Mouse (Mus musculus) ES-Bruce4 (cell line): Measurements from ENCODE around the gene Nrsn1. TPM values are rescaled to one million over a fixed set of nuclear protein-coding genes. Genes with fewer than 3 reads are reported as not detected.

Experiments used
- H3K27ac ChIP-seq: 2 replicates; pipeline ENCODE4 v1.5.1; 2012; ENCODE audit warnings: low read length, inconsistent platforms; ENCODE audit not compliant: insufficient read depth
- H3K27me3 ChIP-seq: 2 replicates; pipeline ENCODE4 v1.6.1; 2012; ENCODE audit warnings: mild to moderate bottlenecking, low read length, inconsistent platforms; ENCODE audit not compliant: control insufficient read depth, poor library complexity, insufficient read depth, severe bottlenecking
- H3K36me3 ChIP-seq: 2 replicates; pipeline ENCODE4 v1.6.1; 2012; ENCODE audit warnings: inconsistent platforms, mild to moderate bottlenecking, low read length, moderate library complexity; ENCODE audit not compliant: control insufficient read depth, poor library complexity, insufficient read depth, severe bottlenecking
- H3K4me1 ChIP-seq: one replicate; pipeline ENCODE4 v1.8.1; 2011; ENCODE audit warnings: low read length; ENCODE audit not compliant: control insufficient read depth, insufficient read depth
- H3K4me3 ChIP-seq: 2 replicates; pipeline ENCODE4 v1.5.1; 2011; ENCODE audit warnings: low read depth, mild to moderate bottlenecking, low read length
- H3K9ac ChIP-seq: 2 replicates; pipeline ENCODE4 v1.6.1; 2012; ENCODE audit warnings: low read depth, mild to moderate bottlenecking, inconsistent platforms; ENCODE audit not compliant: poor library complexity, severe bottlenecking
- H3K9me3 ChIP-seq: replicated peaks from 2 replicates; pipeline ENCODE4 v1.6.1; 2012; ENCODE audit warnings: mild to moderate bottlenecking, low read length, inconsistent platforms; ENCODE audit not compliant: control insufficient read depth, poor library complexity, insufficient read depth, severe bottlenecking
- CTCF ChIP-seq: IDR thresholded peaks from one replicate; pipeline ENCODE4 v1.8.1; 2011; ENCODE audit warnings: low read depth, low read length
- EP300 ChIP-seq: IDR thresholded peaks from 2 replicates; pipeline ENCODE4 v1.6.1; 2011; ENCODE audit warnings: low read depth, low read length; ENCODE audit not compliant: insufficient read depth
- POLR2A ChIP-seq: IDR thresholded peaks from one replicate; pipeline ENCODE4 v1.8.1; 2011; ENCODE audit warnings: low read length; ENCODE audit not compliant: insufficient read depth
- polyA plus RNA-seq: library from polyadenylated mRNA; stranded (reverse); fragments of >200 nt; gene quantifications from 2 replicates; pipeline ENCODE4 v1.2.4, GENCODE M21; 2011; ENCODE audit warnings: low read depth; ENCODE audit not compliant: missing spikeins, insufficient read depth, insufficient read length

Nrsn1 gene
- polyA plus RNA-seq, 1 experiment: 4.0 TPM

GRCm38 (mm10) chr13:25269569-25270268, 583 bp downstream of the Nrsn1 start:
- no peaks in the 10 kb centered on the region for H3K36me3 ChIP-seq
- no peaks in the 10 kb centered on the region for H3K27me3 ChIP-seq
- no peaks in the 10 kb centered on the region for H3K9me3 ChIP-seq
- 0 out of 2 replicates have a peak overlapping the region, but pooled peaks have one; percentile 32 for H3K27ac ChIP-seq
- TF ChIP-seq EP300 (no peak), CTCF (no peak), POLR2A (no peak)
- no peak overlapping the region for H3K9ac ChIP-seq
- peak overlapping the region; percentile 70 for H3K4me3 ChIP-seq
- H3K4me1 ChIP-seq: no peaks in the 10 kb centered on the region

DNA sequence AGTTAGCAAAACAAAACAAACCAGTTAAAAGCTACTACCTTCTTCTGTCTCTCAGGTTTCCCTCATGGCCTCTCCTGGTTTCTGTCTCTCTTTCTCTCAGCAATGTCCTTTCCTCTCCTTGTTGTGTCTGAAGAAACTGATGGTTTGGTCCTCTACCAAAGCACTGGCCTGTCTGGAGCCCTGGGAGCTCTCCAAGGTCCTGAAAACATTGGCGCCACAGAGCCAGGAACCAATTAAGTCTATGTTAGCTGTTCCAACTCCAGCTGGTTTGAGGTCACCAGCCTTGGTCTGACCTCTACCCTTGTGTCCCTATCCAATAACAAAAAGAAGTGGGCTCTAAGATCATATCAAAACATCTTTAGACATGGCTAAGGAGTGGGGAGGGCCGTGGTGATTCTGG, 1.3 kb downstream of the Nrsn1 start:
- H3K36me3 ChIP-seq: no peaks in the 10 kb centered on the region
- peak overlapping the region; percentile 43 for H3K4me3 ChIP-seq
- no peak overlapping the region for H3K27ac ChIP-seq
- no peaks in the 10 kb centered on the region for H3K4me1 ChIP-seq
- H3K9ac ChIP-seq: no peak overlapping the region
- TF ChIP-seq CTCF (no peak), POLR2A (no peak), EP300 (no peak)
- H3K27me3 ChIP-seq: no peaks in the 10 kb centered on the region
- no peaks in the 10 kb centered on the region for H3K9me3 ChIP-seq

DNA sequence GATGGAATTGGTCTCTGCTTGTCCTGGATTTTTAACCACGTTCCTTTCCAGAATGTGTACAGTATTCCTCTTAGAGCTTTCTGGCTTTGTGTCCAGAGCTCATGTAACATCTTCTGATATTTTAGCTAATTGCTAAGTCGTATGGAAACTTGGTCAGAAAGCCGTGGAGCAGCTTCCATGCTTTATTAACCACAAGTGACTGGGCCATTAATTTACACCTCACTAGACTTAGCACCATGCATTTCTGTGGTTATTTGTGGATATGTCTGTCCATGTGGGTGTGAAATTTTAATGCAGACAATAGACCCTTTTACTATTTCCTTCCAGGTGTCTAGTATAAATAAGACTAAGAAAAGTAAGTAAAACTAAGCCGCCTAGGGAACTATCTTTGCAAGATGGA, 7.6 kb downstream of the Nrsn1 start:
- H3K36me3 ChIP-seq: no peaks in the 10 kb centered on the region
- no peak overlapping the region for H3K9ac ChIP-seq
- no peak overlapping the region for H3K4me3 ChIP-seq
- no peaks in the 10 kb centered on the region for H3K4me1 ChIP-seq
- no peak overlapping the region for H3K27ac ChIP-seq
- no peaks in the 10 kb centered on the region for H3K9me3 ChIP-seq
- H3K27me3 ChIP-seq: no peaks in the 10 kb centered on the region
- no peak for TF ChIP-seq POLR2A
- no peak for TF ChIP-seq EP300
- no peak for TF ChIP-seq CTCF

DNA sequence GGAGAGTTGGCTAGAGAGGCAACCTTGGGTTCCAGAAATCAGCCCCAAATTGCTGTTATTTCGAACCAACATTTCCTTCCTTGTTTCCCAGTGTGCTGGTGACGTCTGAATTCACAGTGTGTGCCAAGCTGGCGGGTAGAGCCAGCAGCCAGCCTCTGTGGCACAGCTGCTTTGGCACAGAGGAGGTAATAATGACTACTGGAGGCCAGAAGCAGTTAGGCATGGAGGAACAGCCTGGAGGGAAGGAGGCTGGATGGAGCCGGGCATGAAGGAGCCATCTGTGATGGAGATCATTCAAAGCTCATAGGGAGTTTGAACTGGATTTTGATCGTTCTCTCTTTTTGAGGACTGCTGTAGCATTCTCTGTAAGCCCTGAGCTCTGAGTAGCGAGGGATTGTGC, 12.7 kb downstream of the Nrsn1 start:
- no peaks in the 10 kb centered on the region for H3K9me3 ChIP-seq
- H3K4me1 ChIP-seq: no peaks in the 10 kb centered on the region
- H3K27me3 ChIP-seq: no peaks in the 10 kb centered on the region
- no peak overlapping the region for H3K4me3 ChIP-seq
- no peak overlapping the region for H3K27ac ChIP-seq
- no peaks in the 10 kb centered on the region for H3K36me3 ChIP-seq
- TF ChIP-seq POLR2A (no peak), CTCF (no peak), EP300 (no peak)
- no peak overlapping the region for H3K9ac ChIP-seq

GRCm38 (mm10) chr13:25254478-25255263, 15.6 kb downstream of the Nrsn1 start:
- Histone ChIP-seq H3K27me3 (no peaks in the 10 kb centered on the region), H3K9me3 (no peaks in the 10 kb centered on the region), H3K9ac (no peak overlapping the region), H3K4me3 (no peak overlapping the region), H3K36me3 (no peaks in the 10 kb centered on the region), H3K27ac (no peak overlapping the region), H3K4me1 (no peaks in the 10 kb centered on the region)
- TF ChIP-seq CTCF (no peak), POLR2A (no peak), EP300 (no peak)

- TF ChIP-seq EP300 (no peak), CTCF (no peak), POLR2A (no peak)
- Histone ChIP-seq H3K27me3 (no peaks in the 10 kb centered on the region), H3K4me1 (no peaks in the 10 kb centered on the region), H3K27ac (no peak overlapping the region), H3K9ac (no peak overlapping the region), H3K9me3 (no peaks in the 10 kb centered on the region), H3K4me3 (no peak overlapping the region), H3K36me3 (no peaks in the 10 kb centered on the region)
Observed at GRCm38 (mm10) chr13:25251893-25252292, 18.4 kb downstream of the Nrsn1 start.
